Mouse (Mus musculus): Measurements from ENCODE around the gene Uaca.
A peak's percentile ranks its signal among the peaks of the same experiment; 100 is the strongest.

DNA sequence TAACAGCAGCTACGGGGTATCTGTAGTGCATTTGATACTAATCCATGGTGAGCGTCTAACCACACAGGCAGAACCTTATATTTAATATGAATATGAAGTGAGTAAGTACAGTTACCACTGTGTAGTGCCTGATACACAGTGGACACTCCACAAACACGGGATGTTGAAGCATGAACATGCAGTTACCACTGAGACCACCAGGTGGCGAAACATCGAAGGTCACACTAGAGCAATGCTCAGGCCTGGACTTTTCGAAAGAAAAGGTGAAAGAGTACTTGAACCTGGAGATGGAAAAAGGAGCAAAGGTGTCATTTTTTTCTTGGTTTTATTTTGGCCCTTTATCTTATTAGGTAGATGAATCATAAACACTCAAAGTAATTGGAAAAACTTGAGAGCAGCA is 38.1 kb upstream of the Uaca start:
- TF ChIP-seq CTCF (IDR thresholded peaks at IDR 0.05; ENCODE audit: extremely low read depth, insufficient read depth, insufficient read length, insufficient replicate concordance) (peak; percentile 61; the same call in 1 of the 2 replicates), POLR2A (IDR thresholded peaks at IDR 0.05; ENCODE audit: low read depth, low read length) (no peak)
